Comparison of ENCODE assay signal across 10 mouse cellular contexts in genomic region chr1:176994707-176995418, GRCm38 (mm10).
DNase-seq lines count a peak whose midpoint lies in the region; ATAC-seq lines count a peak whose summit lies in the region.
"Had no signal": no experiment of that assay in that cellular context is flagged by ENCODE, and none has a peak within 500 bp of the region (broad histone marks: within the 10 kb centered on the region; RNA-seq: fewer than 3 reads in every experiment).

No protein-coding gene starts in this region.

- H3K36me3 ChIP-seq in hindbrain, embryonic 14.5 days (replicated peaks; ENCODE audit: control insufficient read depth, insufficient read depth): no peaks in the 10 kb centered on the region
- H3K36me3 ChIP-seq in midbrain, embryonic 15.5 days (replicated peaks): no peaks in the 10 kb centered on the region

- peak overlapping the region; percentile 60 for H3K27ac ChIP-seq in hindbrain, embryonic 14.5 days
- H3K27ac ChIP-seq in midbrain, embryonic 15.5 days: peak overlapping the region; percentile 67

- peaks cover 54% of the 10 kb centered on the region for H3K4me1 ChIP-seq in hindbrain, embryonic 14.5 days (replicated peaks; ENCODE audit: control insufficient read depth, insufficient read depth, low read length)
- H3K4me1 ChIP-seq in midbrain, embryonic 15.5 days: peaks cover 58% of the 10 kb centered on the region

- 20% methylated on average over 11 of the region's 11 CpGs for WGBS in hindbrain, embryonic 14.5 days
- 16% methylated on average over 11 of the region's 11 CpGs for WGBS in midbrain, embryonic 15.5 days

- no peak for ATAC-seq in CD4-positive, CD25-positive, alpha-beta regulatory T cell, adult 4 months
- ATAC-seq in hindbrain, embryonic 14.5 days (ENCODE audit: low FRiP score): peak; percentile 32; the same call in 1 of the 2 replicates
- no peak for ATAC-seq in midbrain, embryonic 15.5 days (replicated peaks)

- no peak overlapping the region for H3K4me2 ChIP-seq in hindbrain, embryonic 14.5 days (replicated peaks)
- H3K4me2 ChIP-seq in midbrain, embryonic 15.5 days: no peak overlapping the region

- no peaks in the 10 kb centered on the region for H3K9me3 ChIP-seq in hindbrain, embryonic 14.5 days (ENCODE audit: control insufficient read depth, low read length)
- no peaks in the 10 kb centered on the region for H3K9me3 ChIP-seq in midbrain, embryonic 15.5 days

- H3K9ac ChIP-seq in hindbrain, embryonic 14.5 days: peak overlapping the region; percentile 6; the same call in 1 of the 2 replicates
- 0 out of 2 replicates have a peak overlapping the region, but pooled peaks have one; percentile 5 for H3K9ac ChIP-seq in midbrain, embryonic 15.5 days

- no peak overlapping the region for H3K4me3 ChIP-seq in hindbrain, embryonic 14.5 days (replicated peaks; ENCODE audit: low read length)
- H3K4me3 ChIP-seq in midbrain, embryonic 15.5 days: no peak overlapping the region

- DNase-seq in CD4-positive, CD25-positive, alpha-beta regulatory T cell, adult 2 months (ENCODE audit: low read depth, low spot score): peak; percentile 44
- DNase-seq in embryo, embryonic 9.5 days (ENCODE audit: extremely low spot score): peak; percentile 52
- peak; percentile 48 for DNase-seq in hindbrain, embryonic 14.5 days (ENCODE audit: low spot score)
- no peak for DNase-seq in adrenal gland, postnatal 25 days
- DNase-seq in testis, postnatal 14 days (ENCODE audit: low spot score): no peak
- DNase-seq in ovary, postnatal 10 days (ENCODE audit: low spot score): no peak
- DNase-seq: cerebellum, adult 2 months; heart, adult 18-20 months had no signal

- H3K27me3 ChIP-seq in hindbrain, embryonic 14.5 days (ENCODE audit: control insufficient read depth, insufficient read depth, low read length): no peaks in the 10 kb centered on the region
- H3K27me3 ChIP-seq in midbrain, embryonic 15.5 days (replicated peaks): no peaks in the 10 kb centered on the region

Comparison
In these comparisons a context has a peak if more than half of its experiments do, and no peak if none do; other contexts are left out.
1. DNase-seq: peak in CD4-positive, CD25-positive, alpha-beta regulatory T cell, adult 2 months (single experiment), embryo, embryonic 9.5 days (single experiment) and hindbrain, embryonic 14.5 days (single experiment); none in adrenal gland, postnatal 25 days (single experiment), testis, postnatal 14 days (single experiment) and ovary, postnatal 10 days (single experiment).